In the genomic region with DNA sequence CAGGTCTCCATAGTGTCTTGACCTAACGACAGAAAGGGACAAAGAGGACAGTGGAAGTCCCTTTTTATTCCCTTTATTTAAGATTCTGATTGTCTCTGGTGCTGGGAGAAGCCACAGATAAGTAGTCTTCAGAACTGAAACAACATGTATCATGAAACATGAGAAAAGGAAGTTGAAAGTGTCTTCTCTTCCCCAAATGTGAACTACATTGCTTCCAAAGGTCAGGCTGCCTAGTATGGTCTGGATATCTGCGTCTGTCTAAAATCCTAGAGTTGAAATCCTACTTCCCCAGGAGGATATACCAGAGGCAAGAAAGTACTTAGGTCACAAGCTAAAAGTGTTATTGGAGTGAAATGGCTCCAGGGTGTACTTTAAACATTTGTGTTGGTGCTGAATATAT, we compare ENCODE assay signal across 13 mouse cellular contexts.
"Had no signal": no experiment of that assay in that cellular context is flagged by ENCODE, and none has a peak within 500 bp of the region (broad histone marks: within the 10 kb centered on the region; RNA-seq: fewer than 3 reads in every experiment).

No protein-coding gene starts in this region.

- H3K4me2 ChIP-seq: kidney, embryonic 15.5 days; limb, embryonic 12.5 days; lung, embryonic 14.5 days; neural tube, embryonic 12.5 days had no signal

- DNase-seq: kidney, postnatal 14 days; layer of hippocampus, postnatal 36 days; liver; lung, embryonic 14.5 days; lung, postnatal 14 days; midbrain, embryonic 14.5 days; thymus, adult 18-20 months; thymus, postnatal 14 days had no signal

- H3K4me3 ChIP-seq: kidney, embryonic 15.5 days; limb, embryonic 12.5 days; midbrain, embryonic 10.5 days; neural tube, embryonic 12.5 days had no signal

- H3K4me1 ChIP-seq: neural tube, embryonic 12.5 days had no signal

- H3K27ac ChIP-seq: kidney, embryonic 15.5 days; limb, embryonic 12.5 days; liver, embryonic 14.5 days; midbrain, embryonic 10.5 days; neural tube, embryonic 12.5 days had no signal

- H3K27me3 ChIP-seq: kidney, embryonic 15.5 days; limb, embryonic 12.5 days; neural tube, embryonic 12.5 days had no signal

- H3K9ac ChIP-seq: kidney, embryonic 15.5 days; limb, embryonic 12.5 days; liver, embryonic 14.5 days; lung, embryonic 14.5 days; neural tube, embryonic 12.5 days had no signal

- H3K9me3 ChIP-seq: kidney, embryonic 15.5 days; limb, embryonic 12.5 days; midbrain, embryonic 10.5 days; neural tube, embryonic 12.5 days had no signal

- H3K36me3 ChIP-seq: kidney, embryonic 15.5 days; limb, embryonic 12.5 days; midbrain, embryonic 10.5 days; neural tube, embryonic 12.5 days had no signal
